Mouse (Mus musculus): ENCODE results near the gene Armcx5. TPM values are rescaled to one million over a fixed set of nuclear protein-coding genes. Genes with fewer than 3 reads are reported as not detected.

Armcx5 gene
- 10.9 TPM for polyA plus RNA-seq (2014; fragmentation: Illumina TruSeq; extraction: RNeasy Lipid Tissue Mini Kit (QIAGEN cat#74804); ENCODE audit: low read depth, low replicate concordance)

DNA sequence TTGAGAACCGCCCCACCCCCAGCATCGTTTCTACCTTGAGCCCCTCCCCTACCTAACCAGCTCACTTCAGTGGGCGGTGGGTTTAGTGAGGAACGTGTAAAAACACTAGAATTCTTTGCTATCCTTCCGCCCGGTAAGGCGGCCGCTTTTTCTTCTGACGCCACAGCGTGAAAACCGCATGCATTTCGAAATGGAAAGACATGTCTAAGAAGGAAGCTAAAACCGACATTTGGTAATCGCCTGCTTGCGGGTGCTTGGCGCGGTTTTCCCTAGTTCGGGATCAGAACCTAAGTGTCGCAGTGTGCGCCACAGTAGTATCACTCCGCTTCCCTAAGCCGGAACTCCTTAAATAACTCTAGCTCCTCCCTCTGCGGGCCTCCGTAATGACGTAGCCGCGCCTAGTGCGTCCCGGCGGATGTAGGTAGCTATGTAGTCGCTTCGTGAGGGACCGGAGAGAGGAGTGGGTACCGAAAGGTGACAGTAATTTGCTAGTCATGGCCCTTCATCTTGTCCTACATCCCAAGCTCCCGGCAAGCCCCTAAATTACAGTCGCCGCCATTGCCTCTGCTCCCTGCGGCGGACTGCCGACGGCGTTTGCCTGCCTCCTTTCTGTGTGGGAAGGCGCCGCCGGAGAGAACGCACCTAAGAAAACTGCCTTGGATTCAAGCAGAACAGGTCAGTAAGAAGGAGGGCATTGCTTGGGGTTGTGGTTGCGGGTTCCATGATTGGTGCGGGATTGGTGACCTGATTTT lies at the start of gene Armcx5, which contains the start of gene Gprasp1:
TSS of gene Armcx5 (plus strand) at position 430 of the 752 bp plus-strand sequence.
TSS of gene Gprasp1 (plus strand) at position 430 of the 752 bp plus-strand sequence.

GRCm38 (mm10) chrX:135693633-135694032 lies 48.9 kb upstream of the Armcx5 start, which contains the start of gene Tcp11x2:
TSS of gene Tcp11x2 (minus strand) at chrX:135693790.

GRCm38 (mm10) chrX:135725161-135725560 lies 17.4 kb upstream of the Armcx5 start, which contains the start of gene Tmsb15a:
TSS of gene Tmsb15a (minus strand) at chrX:135725261.

Other genes with a start within 250 kb of the Armcx5 start
- gene AV320801, start 248.1 kb upstream of the Armcx5 start, polyA plus RNA-seq (2014; fragmentation: Illumina TruSeq; extraction: RNeasy Lipid Tissue Mini Kit (QIAGEN cat#74804); ENCODE audit: low read depth, low replicate concordance), result not detected
- 0.20 TPM for gene Nxf7, start 144.0 kb upstream of the Armcx5 start, polyA plus RNA-seq (2014; fragmentation: Illumina TruSeq; extraction: RNeasy Lipid Tissue Mini Kit (QIAGEN cat#74804); ENCODE audit: low read depth, low replicate concordance)
- gene Prame, start 115.0 kb upstream of the Armcx5 start, polyA plus RNA-seq (2014; fragmentation: Illumina TruSeq; extraction: RNeasy Lipid Tissue Mini Kit (QIAGEN cat#74804); ENCODE audit: low read depth, low replicate concordance), result 0.22 TPM
- 1.1 TPM for gene Tcp11x2, start 48.9 kb upstream of the Armcx5 start, polyA plus RNA-seq (2014; fragmentation: Illumina TruSeq; extraction: RNeasy Lipid Tissue Mini Kit (QIAGEN cat#74804); ENCODE audit: low read depth, low replicate concordance)
- gene Tmsb15a, start 17.5 kb upstream of the Armcx5 start, polyA plus RNA-seq (2014; fragmentation: Illumina TruSeq; extraction: RNeasy Lipid Tissue Mini Kit (QIAGEN cat#74804); ENCODE audit: low read depth, low replicate concordance), result 5.8 TPM
- 33.4 TPM for gene Gprasp1, start within 50 bp of the Armcx5 start, polyA plus RNA-seq (2014; fragmentation: Illumina TruSeq; extraction: RNeasy Lipid Tissue Mini Kit (QIAGEN cat#74804); ENCODE audit: low read depth, low replicate concordance)
- 20.1 TPM for gene Bhlhb9, start 54.9 kb downstream of the Armcx5 start, polyA plus RNA-seq (2014; fragmentation: Illumina TruSeq; extraction: RNeasy Lipid Tissue Mini Kit (QIAGEN cat#74804); ENCODE audit: low read depth, low replicate concordance)
- 17.6 TPM for gene Gprasp2, start 96.3 kb downstream of the Armcx5 start, polyA plus RNA-seq (2014; fragmentation: Illumina TruSeq; extraction: RNeasy Lipid Tissue Mini Kit (QIAGEN cat#74804); ENCODE audit: low read depth, low replicate concordance)

All from adipose tissue, adult 10 weeks (tissue).